ENCODE assay signal across 28 mouse cellular contexts in the genomic region with DNA sequence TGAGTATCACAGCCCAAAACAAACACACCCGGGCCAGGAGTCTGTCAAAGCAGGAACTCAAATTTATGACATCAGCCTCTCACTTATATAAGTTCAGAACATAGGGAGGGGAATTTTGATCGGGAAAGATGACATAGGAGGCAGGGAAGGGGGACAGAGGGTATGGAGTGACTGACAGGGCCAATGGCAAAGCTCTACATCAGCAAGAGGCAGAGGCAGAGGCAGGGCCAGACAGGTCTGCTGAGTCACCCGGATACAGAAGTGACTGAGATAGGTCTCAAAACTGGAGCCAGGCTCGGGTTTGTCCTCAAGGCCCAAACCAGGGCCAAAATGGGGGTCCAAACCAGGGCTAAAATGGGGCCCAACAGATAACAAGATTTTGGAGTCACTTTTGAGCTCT.
DNase-seq lines count a peak whose midpoint lies in the region; ATAC-seq and TF ChIP-seq lines count a peak whose summit lies in the region.
"Had no signal": no experiment of that assay in that cellular context is flagged by ENCODE, and none has a peak within 500 bp of the region (broad histone marks: within the 10 kb centered on the region; RNA-seq: fewer than 3 reads in every experiment).

No protein-coding gene starts in this region.

- no peaks in the 10 kb centered on the region for H3K4me1 ChIP-seq in liver, postnatal 0 days (ENCODE audit: insufficient read depth)
- H3K4me1 ChIP-seq in liver, embryonic 12.5 days = no peaks in the 10 kb centered on the region
- H3K4me1 ChIP-seq in hindbrain, embryonic 12.5 days = no peaks in the 10 kb centered on the region
- H3K4me1 ChIP-seq: embryonic facial prominence, embryonic 13.5 days; embryonic facial prominence, embryonic 15.5 days; forebrain, embryonic 10.5 days; forebrain, embryonic 12.5 days had no signal

- TF ChIP-seq CTCF in liver, postnatal 0 days (IDR thresholded peaks at IDR 0.05; ENCODE audit: low read depth) = no peak

- 55% methylated on average over 4 of the region's 4 CpGs for WGBS in liver, postnatal 0 days (ENCODE audit: insufficient replicate concordance)
- 55% methylated on average over 4 of the region's 4 CpGs for WGBS in liver, embryonic 12.5 days (ENCODE audit: insufficient replicate concordance)
- 77% methylated on average over 4 of the region's 4 CpGs for WGBS in hindbrain, embryonic 12.5 days

- H3K27me3 ChIP-seq in liver, postnatal 0 days (ENCODE audit: insufficient read depth, low read length) = no peaks in the 10 kb centered on the region
- no peaks in the 10 kb centered on the region for H3K27me3 ChIP-seq in liver, embryonic 12.5 days (replicated peaks)
- H3K27me3 ChIP-seq in hindbrain, embryonic 12.5 days = no peaks in the 10 kb centered on the region
- H3K27me3 ChIP-seq: CH12.LX; embryonic facial prominence, embryonic 13.5 days; embryonic facial prominence, embryonic 15.5 days; forebrain, embryonic 12.5 days; Patski had no signal

- peak; percentile 82 for ATAC-seq in liver, postnatal 0 days
- no peak for ATAC-seq in liver, embryonic 12.5 days
- no peak for ATAC-seq in hindbrain, embryonic 12.5 days (ENCODE audit: low FRiP score)
- ATAC-seq: activated CD4-positive, CD25-positive, alpha-beta regulatory T cell, adult 4 months; CD4-positive, CD25-positive, alpha-beta regulatory T cell, adult 4 months; forebrain, embryonic 14.5 days; forebrain, embryonic 16.5 days; Patski had no signal

- H3K9me3 ChIP-seq in liver, postnatal 0 days (ENCODE audit: low read length) = no peaks in the 10 kb centered on the region
- H3K9me3 ChIP-seq in liver, embryonic 12.5 days (replicated peaks) = no peaks in the 10 kb centered on the region
- H3K9me3 ChIP-seq in hindbrain, embryonic 12.5 days (replicated peaks) = no peaks in the 10 kb centered on the region
- H3K9me3 ChIP-seq: embryonic facial prominence, embryonic 13.5 days; embryonic facial prominence, embryonic 15.5 days; forebrain, embryonic 10.5 days; forebrain, embryonic 12.5 days had no signal

- TF ChIP-seq EP300 in liver, postnatal 0 days (IDR thresholded peaks at IDR 0.05; ENCODE audit: low read depth) = no peak

- H3K36me3 ChIP-seq in liver, postnatal 0 days (replicated peaks; ENCODE audit: insufficient read depth, low read length) = no peaks in the 10 kb centered on the region
- no peaks in the 10 kb centered on the region for H3K36me3 ChIP-seq in liver, embryonic 12.5 days
- H3K36me3 ChIP-seq in hindbrain, embryonic 12.5 days = no peaks in the 10 kb centered on the region
- H3K36me3 ChIP-seq: embryonic facial prominence, embryonic 13.5 days; embryonic facial prominence, embryonic 15.5 days; forebrain, embryonic 10.5 days; forebrain, embryonic 12.5 days; G1E had no signal

- no peak overlapping the region for H3K4me2 ChIP-seq in liver, postnatal 0 days (ENCODE audit: low read depth, low read length)
- no peak overlapping the region for H3K4me2 ChIP-seq in liver, embryonic 12.5 days
- no peak overlapping the region for H3K4me2 ChIP-seq in hindbrain, embryonic 12.5 days (replicated peaks)
- H3K4me2 ChIP-seq: embryonic facial prominence, embryonic 13.5 days; embryonic facial prominence, embryonic 15.5 days; forebrain, embryonic 12.5 days had no signal

- no peak overlapping the region for H3K27ac ChIP-seq in liver, postnatal 0 days (ENCODE audit: low read depth)
- H3K27ac ChIP-seq in liver, embryonic 12.5 days = no peak overlapping the region
- H3K27ac ChIP-seq in hindbrain, embryonic 12.5 days = no peak overlapping the region
- H3K27ac ChIP-seq: embryonic facial prominence, embryonic 13.5 days; embryonic facial prominence, embryonic 15.5 days; forebrain, embryonic 10.5 days; forebrain, embryonic 12.5 days had no signal

- no peak overlapping the region for H3K9ac ChIP-seq in liver, postnatal 0 days (replicated peaks)
- H3K9ac ChIP-seq in liver, embryonic 12.5 days = no peak overlapping the region
- no peak overlapping the region for H3K9ac ChIP-seq in hindbrain, embryonic 12.5 days
- H3K9ac ChIP-seq: embryonic facial prominence, embryonic 13.5 days; embryonic facial prominence, embryonic 15.5 days; forebrain, embryonic 12.5 days had no signal

- DNase-seq in liver, postnatal 0 days = no peak
- DNase-seq in 3T3-L1 (ENCODE audit: low read depth, low spot score) = peak; percentile 1
- DNase-seq in adipocyte (ENCODE audit: low spot score) = peak; percentile 8
- DNase-seq: adrenal gland, adult 2 months; adrenal gland, postnatal 10 days; adrenal gland, postnatal 25 days; B cell, adult 2 months; cerebellum, adult 11 months; cerebellum, adult 18-20 months; cerebellum, adult 8-10 months; cerebellum, adult 9-11 months; cerebellum, postnatal 14 days; cerebellum, postnatal 36 days; embryo, embryonic 11 days had no signal

- no peak overlapping the region for H3K4me3 ChIP-seq in liver, postnatal 0 days (ENCODE audit: low read depth, low read length)
- no peak overlapping the region for H3K4me3 ChIP-seq in liver, embryonic 12.5 days
- no peak overlapping the region for H3K4me3 ChIP-seq in hindbrain, embryonic 12.5 days
- H3K4me3 ChIP-seq: embryonic facial prominence, embryonic 13.5 days; embryonic facial prominence, embryonic 15.5 days; erythroblast, embryonic 14.5 days; forebrain, embryonic 10.5 days; forebrain, embryonic 12.5 days had no signal
